In the genomic region with DNA sequence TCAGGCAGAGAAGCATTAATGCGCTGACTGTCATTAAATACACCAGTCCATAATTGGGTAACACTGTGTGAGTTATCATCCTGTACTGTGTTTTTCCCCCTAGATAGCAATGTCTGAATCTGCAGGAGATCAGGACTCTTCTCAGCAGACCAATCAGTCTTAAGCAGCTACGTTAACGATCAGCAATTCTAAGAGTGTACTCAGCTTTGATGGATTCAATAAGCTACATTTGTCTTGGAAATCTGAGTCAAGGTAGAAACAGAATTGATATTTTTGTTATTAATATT, we compare ENCODE assay signal across 30 mouse cellular contexts.
A peak's percentile ranks its signal among the peaks of the same experiment; 100 is the strongest.
DNase-seq lines count a peak whose midpoint lies in the region; ATAC-seq lines count a peak whose summit lies in the region.
"Had no signal": no experiment of that assay in that cellular context is flagged by ENCODE, and none has a peak within 500 bp of the region (broad histone marks: within the 10 kb centered on the region; RNA-seq: fewer than 3 reads in every experiment).

No protein-coding gene starts in this region.

- ATAC-seq in embryonic facial prominence, embryonic 14.5 days (ENCODE audit: low read depth), result no peak
- ATAC-seq in forebrain, embryonic 14.5 days, result peak; percentile 70
- ATAC-seq in midbrain, embryonic 12.5 days (ENCODE audit: low FRiP score, low read depth), result peak; percentile 39; the same call in 1 of the 2 replicates
- ATAC-seq in kidney, embryonic 14.5 days (ENCODE audit: low FRiP score, low TSS enrichment), result no peak
- ATAC-seq: intestine, embryonic 16.5 days had no signal

- peak; percentile 10 for DNase-seq in embryonic facial prominence, embryonic 14.5 days (ENCODE audit: low spot score)
- DNase-seq in embryonic facial prominence, embryonic 10.5 days (ENCODE audit: low spot score), result no peak
- peak; percentile 7 for DNase-seq in MN1 (ENCODE audit: low spot score)
- DNase-seq in forebrain, embryonic 14.5 days (ENCODE audit: low spot score), result no peak
- no peak for DNase-seq in spleen, postnatal 36 days (ENCODE audit: low spot score in 2 of 2)
- DNase-seq in layer of hippocampus, adult 18-20 months (ENCODE audit: low spot score in 2 of 2), result no peak
- DNase-seq: adrenal gland, postnatal 10 days; cerebellum, adult 11-12 months; cerebellum, adult 9-11 months; gastrocnemius, adult 2 months; gastrocnemius, postnatal 36 days; heart, adult 2 months; kidney, adult 8-10 months; kidney, postnatal 10 days; layer of hippocampus, adult 9-11 months; liver; lung, adult 2 months; lung, postnatal 10 days; right cerebral cortex, adult 18-20 months; spleen, adult 18-20 months; thymus, adult 18-20 months; thymus, postnatal 25 days had no signal

- H3K36me3 ChIP-seq in embryonic facial prominence, embryonic 14.5 days (ENCODE audit: control insufficient read depth, insufficient read depth, low read length), result no peaks in the 10 kb centered on the region
- no peaks in the 10 kb centered on the region for H3K36me3 ChIP-seq in embryonic facial prominence, embryonic 10.5 days (replicated peaks)
- H3K36me3 ChIP-seq in forebrain, embryonic 14.5 days (ENCODE audit: control insufficient read depth, insufficient read depth, low read length), result no peaks in the 10 kb centered on the region
- H3K36me3 ChIP-seq in midbrain, embryonic 12.5 days, result no peaks in the 10 kb centered on the region
- H3K36me3 ChIP-seq in kidney, embryonic 14.5 days (ENCODE audit: control insufficient read depth, insufficient read depth, low read length), result no peaks in the 10 kb centered on the region
- H3K36me3 ChIP-seq: embryonic facial prominence, embryonic 15.5 days; heart, embryonic 12.5 days had no signal

- no peak overlapping the region for H3K27ac ChIP-seq in embryonic facial prominence, embryonic 14.5 days (replicated peaks; ENCODE audit: low read depth, low read length)
- H3K27ac ChIP-seq in embryonic facial prominence, embryonic 10.5 days (replicated peaks), result no peak overlapping the region
- no peak overlapping the region for H3K27ac ChIP-seq in forebrain, embryonic 14.5 days (ENCODE audit: low read depth, low read length)
- H3K27ac ChIP-seq in midbrain, embryonic 12.5 days (replicated peaks), result peak overlapping the region; percentile 52; the same call in 1 of the 2 replicates
- H3K27ac ChIP-seq in kidney, embryonic 14.5 days (ENCODE audit: low read depth, low read length), result no peak overlapping the region
- H3K27ac ChIP-seq: embryonic facial prominence, embryonic 15.5 days; gastrocnemius, adult 2 months; liver, embryonic 14.5 days; stomach, postnatal 0 days had no signal

- peaks cover 3% of the 10 kb centered on the region; the same call in 1 of the 2 replicates for H3K4me1 ChIP-seq in embryonic facial prominence, embryonic 14.5 days (ENCODE audit: control insufficient read depth, insufficient read depth, low read length)
- H3K4me1 ChIP-seq in embryonic facial prominence, embryonic 10.5 days, result peaks cover 17% of the 10 kb centered on the region
- peaks cover 7% of the 10 kb centered on the region for H3K4me1 ChIP-seq in forebrain, embryonic 14.5 days (ENCODE audit: control insufficient read depth, insufficient read depth, low read length)
- H3K4me1 ChIP-seq in midbrain, embryonic 12.5 days, result peaks cover 17% of the 10 kb centered on the region
- no peaks in the 10 kb centered on the region for H3K4me1 ChIP-seq in kidney, embryonic 14.5 days (ENCODE audit: control insufficient read depth, insufficient read depth, low read length)
- H3K4me1 ChIP-seq: embryonic facial prominence, embryonic 15.5 days; heart, embryonic 12.5 days had no signal

- H3K9ac ChIP-seq in embryonic facial prominence, embryonic 14.5 days (ENCODE audit: low read depth, low read length), result no peak overlapping the region
- H3K9ac ChIP-seq in forebrain, embryonic 14.5 days (ENCODE audit: low read length), result no peak overlapping the region
- H3K9ac ChIP-seq in midbrain, embryonic 12.5 days (replicated peaks), result no peak overlapping the region
- no peak overlapping the region for H3K9ac ChIP-seq in kidney, embryonic 14.5 days (ENCODE audit: low read depth, low read length)
- H3K9ac ChIP-seq: embryonic facial prominence, embryonic 15.5 days; heart, embryonic 12.5 days; liver, embryonic 14.5 days had no signal

- 79% methylated on average over 3 of the region's 3 CpGs for WGBS in embryonic facial prominence, embryonic 14.5 days
- 66% methylated on average over 3 of the region's 3 CpGs for WGBS in embryonic facial prominence, embryonic 10.5 days
- WGBS in forebrain, embryonic 14.5 days, result 11% methylated on average over 3 of the region's 3 CpGs
- 50% methylated on average over 3 of the region's 3 CpGs for WGBS in midbrain, embryonic 12.5 days
- 91% methylated on average over 3 of the region's 3 CpGs for WGBS in kidney, embryonic 14.5 days

- H3K4me3 ChIP-seq in embryonic facial prominence, embryonic 14.5 days (ENCODE audit: low read depth, low read length), result no peak overlapping the region
- no peak overlapping the region for H3K4me3 ChIP-seq in embryonic facial prominence, embryonic 10.5 days
- no peak overlapping the region for H3K4me3 ChIP-seq in forebrain, embryonic 14.5 days (ENCODE audit: low read depth, low read length)
- H3K4me3 ChIP-seq in midbrain, embryonic 12.5 days, result no peak overlapping the region
- H3K4me3 ChIP-seq in kidney, embryonic 14.5 days (ENCODE audit: low read length), result no peak overlapping the region
- H3K4me3 ChIP-seq: embryonic facial prominence, embryonic 15.5 days; gastrocnemius, adult 2 months; heart, adult 2 months; heart, embryonic 12.5 days had no signal

- H3K4me2 ChIP-seq in embryonic facial prominence, embryonic 14.5 days (ENCODE audit: low read depth, low read length), result no peak overlapping the region
- H3K4me2 ChIP-seq in forebrain, embryonic 14.5 days (ENCODE audit: low read length), result no peak overlapping the region
- H3K4me2 ChIP-seq in midbrain, embryonic 12.5 days (replicated peaks), result no peak overlapping the region
- no peak overlapping the region for H3K4me2 ChIP-seq in kidney, embryonic 14.5 days (replicated peaks; ENCODE audit: low read depth, low read length)
- H3K4me2 ChIP-seq: embryonic facial prominence, embryonic 15.5 days; heart, embryonic 12.5 days had no signal

- H3K27me3 ChIP-seq in embryonic facial prominence, embryonic 14.5 days (replicated peaks; ENCODE audit: control insufficient read depth, insufficient read depth, low read length), result no peaks in the 10 kb centered on the region
- H3K27me3 ChIP-seq in embryonic facial prominence, embryonic 10.5 days (replicated peaks; ENCODE audit: low read depth, poor library complexity, severe bottlenecking), result no peaks in the 10 kb centered on the region
- H3K27me3 ChIP-seq in forebrain, embryonic 14.5 days (replicated peaks; ENCODE audit: control insufficient read depth, insufficient read depth, low read length), result no peaks in the 10 kb centered on the region
- no peaks in the 10 kb centered on the region for H3K27me3 ChIP-seq in midbrain, embryonic 12.5 days
- H3K27me3 ChIP-seq in kidney, embryonic 14.5 days (ENCODE audit: control insufficient read depth, insufficient read depth, low read length), result no peaks in the 10 kb centered on the region
- H3K27me3 ChIP-seq: CH12.LX; embryonic facial prominence, embryonic 15.5 days; heart, embryonic 12.5 days had no signal

- H3K9me3 ChIP-seq in embryonic facial prominence, embryonic 14.5 days (ENCODE audit: control insufficient read depth, low read length), result no peaks in the 10 kb centered on the region
- H3K9me3 ChIP-seq in embryonic facial prominence, embryonic 10.5 days, result no peaks in the 10 kb centered on the region
- no peaks in the 10 kb centered on the region for H3K9me3 ChIP-seq in forebrain, embryonic 14.5 days (replicated peaks; ENCODE audit: control insufficient read depth, low read length)
- H3K9me3 ChIP-seq in midbrain, embryonic 12.5 days, result no peaks in the 10 kb centered on the region
- no peaks in the 10 kb centered on the region for H3K9me3 ChIP-seq in kidney, embryonic 14.5 days (ENCODE audit: control insufficient read depth, low read length)
- H3K9me3 ChIP-seq: embryonic facial prominence, embryonic 15.5 days; heart, embryonic 12.5 days had no signal

Comparison
In these comparisons a context has a peak if more than half of its experiments do, and no peak if none do; other contexts are left out.
1. DNase-seq: peak in embryonic facial prominence, embryonic 14.5 days (single experiment) and MN1 (single experiment); none in embryonic facial prominence, embryonic 10.5 days (single experiment), forebrain, embryonic 14.5 days (single experiment), spleen, postnatal 36 days (0 of 2) and layer of hippocampus, adult 18-20 months (0 of 2).
2. ATAC-seq: peak in forebrain, embryonic 14.5 days (single experiment) and midbrain, embryonic 12.5 days (single experiment); none in embryonic facial prominence, embryonic 14.5 days (single experiment) and kidney, embryonic 14.5 days (single experiment).